Mouse (Mus musculus): ENCODE results near the gene Zmynd8.

DNA sequence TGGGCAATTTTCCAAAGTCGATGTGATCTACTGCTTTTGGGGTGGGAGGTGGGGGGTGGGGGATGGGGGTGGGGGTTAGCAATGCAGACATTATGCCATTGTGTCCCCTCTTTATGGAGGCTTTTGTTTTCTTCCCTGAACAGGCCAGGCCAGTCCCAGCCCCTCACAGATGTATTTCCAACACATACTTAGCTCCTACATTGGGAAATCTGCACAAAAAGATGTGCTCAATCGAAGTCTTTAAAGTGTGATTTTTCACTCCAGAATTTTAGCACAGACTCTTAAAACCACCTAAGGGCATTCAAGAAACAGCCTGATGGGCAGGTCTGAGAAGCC, 59.5 kb downstream of the Zmynd8 start:
- TF ChIP-seq CTCF (IDR thresholded peaks at IDR 0.05; ENCODE audit: low read depth, low read length), result no peak
- TF ChIP-seq POLR2A (IDR thresholded peaks at IDR 0.05; ENCODE audit: insufficient read depth, low read length), result no peak
- no peak for TF ChIP-seq EP300 (IDR thresholded peaks at IDR 0.05; ENCODE audit: insufficient read depth, low read depth, low read length)
